Mouse (Mus musculus) midbrain, embryonic 13.5 days (tissue): ENCODE data around the gene Stk11. TPM values are rescaled to one million over a fixed set of nuclear protein-coding genes. Genes with fewer than 3 reads are reported as not detected.
"Not testable (repeated sequence)": the region's sequence is repeated elsewhere in the genome, so short reads cannot be mapped to it uniquely, and the experiment has no call there.

Experiments used
- ATAC-seq: fragments of 200-750 bp; cut with Nextera tagmentation; 2 replicates; pipeline ENCODE4 v1.8.0; 2017; ENCODE audit warnings: mild to moderate bottlenecking, moderate TSS enrichment, moderate library complexity
- H3K27ac ChIP-seq: fragments of 300-500 bp; sonication (generic); 2 replicates; pipeline ENCODE4 v1.5.1; 2015; ENCODE audit warnings: inconsistent platforms, mild to moderate bottlenecking, moderate library complexity
- H3K27me3 ChIP-seq: fragments of 300-500 bp; sonication (generic); 2 replicates; pipeline ENCODE4 v1.6.1; 2015; ENCODE audit warnings: mild to moderate bottlenecking, inconsistent platforms
- H3K36me3 ChIP-seq: fragments of 300-500 bp; sonication (generic); 2 replicates; pipeline ENCODE4 v1.6.1; 2015; ENCODE audit warnings: mild to moderate bottlenecking, inconsistent platforms
- H3K4me1 ChIP-seq: fragments of 300-500 bp; sonication (generic); replicated peaks from 2 replicates; pipeline ENCODE4 v1.6.1; 2015; ENCODE audit warnings: inconsistent platforms
- H3K4me2 ChIP-seq: fragments of 300-500 bp; sonication (generic); replicated peaks from 2 replicates; pipeline ENCODE4 v1.6.1; 2015; ENCODE audit warnings: moderate library complexity, mild to moderate bottlenecking, inconsistent platforms
- H3K4me3 ChIP-seq: fragments of 300-500 bp; sonication (generic); replicated peaks from 2 replicates; pipeline ENCODE4 v1.5.1; 2015; ENCODE audit warnings: mild to moderate bottlenecking, inconsistent platforms
- H3K9ac ChIP-seq: fragments of 300-500 bp; sonication (generic); replicated peaks from 2 replicates; pipeline ENCODE4 v1.6.1; 2015; ENCODE audit warnings: mild to moderate bottlenecking, inconsistent platforms
- H3K9me3 ChIP-seq: fragments of 300-500 bp; sonication (generic); 2 replicates; pipeline ENCODE4 v1.6.1; 2016; ENCODE audit warnings: mild to moderate bottlenecking, inconsistent platforms
- WGBS: fragments of 180-500 bp; shearing (Covaris S2); methylation state at CpG from one replicate; pipeline ENCODE4 v1.1.7; 2015; 5-methylcytosine and 5-hydroxymethylcytosine counted together
- polyA plus RNA-seq: library from polyadenylated mRNA; unstranded; fragments of >200 nt; fragmentation: Nextera tagmentation; extraction: Ambion mirVana; gene quantifications from 2 replicates; pipeline ENCODE4 v1.2.1, GENCODE M21; 2015

The Stk11 gene
- polyA plus RNA-seq, 1 experiment from 2014 or later: 20.7 TPM

DNA sequence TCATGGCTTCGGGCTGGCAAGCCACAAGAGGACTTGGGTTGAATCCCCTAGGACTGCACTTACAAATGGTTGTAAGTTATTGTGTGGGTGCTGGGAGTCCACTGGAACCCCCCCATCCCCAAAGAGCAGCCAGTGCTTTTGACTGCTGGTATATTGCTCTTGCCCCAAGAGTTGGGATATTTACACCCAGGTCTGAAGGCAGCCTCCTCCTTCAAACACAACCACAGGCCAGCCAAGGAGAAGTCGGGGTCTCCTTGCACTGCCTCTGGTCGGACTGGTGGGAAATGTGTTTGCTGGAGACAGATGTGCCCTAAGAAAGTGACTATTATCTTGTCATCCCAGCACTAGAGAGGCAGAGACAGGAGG, 46.6 kb downstream of the Stk11 start:
- Histone ChIP-seq H3K9me3 (no peaks in the 10 kb centered on the region), H3K27me3 (peaks cover 4% of the 10 kb centered on the region; the same call in 1 of the 2 replicates), H3K9ac (no peak overlapping the region), H3K4me2 (no peak overlapping the region), H3K36me3 (peaks cover 5% of the 10 kb centered on the region), H3K27ac (0 out of 2 replicates have a peak overlapping the region, but pooled peaks have one; percentile 39), H3K4me1 (peaks cover 72% of the 10 kb centered on the region), H3K4me3 (no peak overlapping the region)
- WGBS: 82% methylated on average over 3 of the region's 3 CpGs
- ATAC-seq: no peak

DNA sequence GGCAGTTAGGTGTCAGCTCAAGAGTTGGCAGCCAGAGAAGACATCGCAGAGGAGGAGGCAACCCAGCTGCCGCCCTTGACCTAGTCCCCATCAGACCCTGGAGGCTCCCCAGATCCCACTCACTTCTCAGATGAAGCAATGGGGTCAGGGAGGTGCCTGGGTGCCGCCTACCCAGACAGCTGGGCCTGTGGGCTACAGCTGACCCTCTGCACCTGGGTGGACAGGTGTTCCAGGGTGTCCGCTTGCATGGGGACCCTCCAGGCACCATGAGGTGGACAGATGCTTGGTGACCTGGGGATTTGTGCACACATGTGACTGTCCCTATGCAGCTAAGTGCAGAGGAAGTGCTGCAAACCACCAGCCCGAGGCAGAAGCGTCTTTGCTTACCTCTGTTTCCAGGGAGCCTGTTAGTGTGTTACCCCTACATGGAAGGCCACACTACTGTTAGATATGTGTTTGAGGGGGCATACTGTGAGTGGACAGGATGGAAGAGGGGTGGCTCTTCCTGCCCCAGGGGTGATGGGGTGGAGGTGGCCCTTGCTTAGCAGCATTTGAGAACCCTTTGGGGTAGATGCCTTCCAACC, 47.2 kb downstream of the Stk11 start:
- Histone ChIP-seq H3K27me3 (peaks cover 4% of the 10 kb centered on the region; the same call in 1 of the 2 replicates), H3K27ac (no peak overlapping the region), H3K4me2 (no peak overlapping the region), H3K4me1 (peaks cover 66% of the 10 kb centered on the region), H3K9me3 (no peaks in the 10 kb centered on the region), H3K36me3 (no peaks in the 10 kb centered on the region), H3K4me3 (no peak overlapping the region), H3K9ac (no peak overlapping the region)
- WGBS: 83% methylated on average over 6 of the region's 6 CpGs
- ATAC-seq: no peak

DNA sequence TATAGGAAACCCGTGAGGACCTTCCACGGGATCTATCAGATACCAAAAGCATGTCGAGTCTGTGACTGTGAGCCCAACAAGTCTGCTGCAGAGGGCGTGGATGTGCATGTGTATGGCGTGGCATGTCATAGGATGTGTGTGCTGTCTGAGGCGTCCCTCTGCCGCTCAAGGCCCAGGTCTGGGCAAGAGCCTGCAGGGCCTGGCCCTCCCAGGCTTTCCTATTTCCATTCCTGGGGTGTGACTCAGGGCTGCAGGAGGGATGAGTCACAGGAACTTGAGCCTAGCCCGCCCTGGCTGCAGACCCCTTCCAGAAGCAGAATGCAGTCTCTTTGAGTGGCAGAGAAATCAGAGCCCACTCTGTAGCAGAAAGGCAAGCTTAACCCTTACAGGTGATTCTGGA, 48.1 kb downstream of the Stk11 start:
- H3K27ac ChIP-seq: no peak overlapping the region
- no peaks in the 10 kb centered on the region for H3K9me3 ChIP-seq
- 81% methylated on average over 8 of the region's 8 CpGs for WGBS
- H3K27me3 ChIP-seq: peaks cover 4% of the 10 kb centered on the region; the same call in 1 of the 2 replicates
- H3K4me1 ChIP-seq: peaks cover 61% of the 10 kb centered on the region
- ATAC-seq: no peak
- H3K36me3 ChIP-seq: no peaks in the 10 kb centered on the region
- 0 out of 2 replicates have a peak overlapping the region, but pooled peaks have one; percentile 79 for H3K4me2 ChIP-seq
- H3K4me3 ChIP-seq: 0 out of 2 replicates have a peak overlapping the region, but pooled peaks have one; percentile 46
- H3K9ac ChIP-seq: 0 out of 2 replicates have a peak overlapping the region, but pooled peaks have one; percentile 73

DNA sequence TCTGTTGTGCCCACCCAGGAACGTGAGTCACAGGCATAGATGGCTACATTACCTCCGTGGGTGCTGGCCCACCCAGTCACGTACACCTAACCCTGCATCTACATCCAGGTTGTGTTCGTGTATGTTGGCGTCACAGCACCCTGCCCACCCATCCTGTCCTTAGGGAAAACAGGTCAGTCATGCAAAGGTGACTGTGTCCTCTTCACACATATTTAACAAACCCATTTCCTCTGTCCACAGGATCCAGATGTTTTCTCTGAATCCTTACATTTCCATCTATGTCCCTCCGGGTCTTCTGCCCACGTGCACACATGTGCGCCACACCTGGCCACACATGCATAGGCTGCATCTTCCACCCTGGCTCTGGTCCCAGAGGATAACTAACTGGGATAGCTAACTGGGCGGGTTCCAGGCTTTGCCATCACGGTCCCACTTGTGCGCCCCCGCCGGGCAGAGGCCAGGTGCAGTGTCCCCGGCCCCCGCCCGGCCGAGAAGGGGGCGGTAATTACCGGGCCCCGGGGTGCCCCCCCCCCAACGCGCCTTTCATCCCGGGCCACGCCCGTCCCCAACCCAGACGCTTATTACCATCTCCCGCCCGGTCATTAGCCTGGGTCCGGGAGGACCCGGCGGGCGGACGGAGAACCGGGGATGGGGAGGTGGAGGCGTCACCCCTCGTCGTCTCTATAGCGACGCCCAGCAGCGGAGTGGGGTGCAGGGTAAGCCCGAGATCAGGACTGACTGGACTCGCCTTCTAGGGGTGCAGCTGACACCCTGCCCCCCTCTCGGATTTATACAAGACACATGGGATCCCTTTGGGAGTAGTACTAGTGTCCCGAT, 48.8 kb downstream of the Stk11 start:
- ATAC-seq: no peak; the same call in 1 of the 2 replicates
- Histone ChIP-seq H3K27me3 (peaks cover 4% of the 10 kb centered on the region; the same call in 1 of the 2 replicates), H3K27ac (peak overlapping the region; percentile 88), H3K4me1 (peaks cover 61% of the 10 kb centered on the region), H3K4me2 (peak overlapping the region; percentile 79), H3K9me3 (no peaks in the 10 kb centered on the region), H3K9ac (peak overlapping the region; percentile 73), H3K4me3 (peak overlapping the region; percentile 46), H3K36me3 (no peaks in the 10 kb centered on the region)
- WGBS: 10% methylated on average over 44 of the region's 44 CpGs

DNA sequence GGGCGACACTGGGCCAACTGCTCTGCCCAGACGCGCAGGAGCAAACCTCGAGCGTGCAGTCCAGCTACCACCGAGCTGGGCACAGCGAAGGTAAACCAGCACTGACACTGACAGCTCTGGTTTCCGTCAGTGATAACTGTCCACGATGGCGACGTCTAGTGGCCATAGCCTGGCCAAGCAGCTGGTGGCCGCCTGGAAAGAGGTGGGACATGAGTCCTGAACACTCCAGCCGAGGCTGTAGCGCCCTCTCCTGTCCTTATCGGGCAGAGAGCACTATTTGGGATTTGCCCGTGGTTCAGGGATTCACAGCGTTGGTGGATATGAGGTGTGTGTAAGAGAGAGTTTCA, 49.4 kb downstream of the Stk11 start:
- Histone ChIP-seq H3K4me2 (peak overlapping the region; percentile 79), H3K9ac (peak overlapping the region; percentile 73), H3K27me3 (peaks cover 4% of the 10 kb centered on the region; the same call in 1 of the 2 replicates), H3K9me3 (no peaks in the 10 kb centered on the region), H3K36me3 (peaks cover 3% of the 10 kb centered on the region), H3K27ac (peak overlapping the region; percentile 88), H3K4me3 (peak overlapping the region; percentile 46), H3K4me1 (peaks cover 64% of the 10 kb centered on the region)
- peak; percentile 47 for ATAC-seq
- 0% methylated on average over 17 of the region's 17 CpGs for WGBS

DNA sequence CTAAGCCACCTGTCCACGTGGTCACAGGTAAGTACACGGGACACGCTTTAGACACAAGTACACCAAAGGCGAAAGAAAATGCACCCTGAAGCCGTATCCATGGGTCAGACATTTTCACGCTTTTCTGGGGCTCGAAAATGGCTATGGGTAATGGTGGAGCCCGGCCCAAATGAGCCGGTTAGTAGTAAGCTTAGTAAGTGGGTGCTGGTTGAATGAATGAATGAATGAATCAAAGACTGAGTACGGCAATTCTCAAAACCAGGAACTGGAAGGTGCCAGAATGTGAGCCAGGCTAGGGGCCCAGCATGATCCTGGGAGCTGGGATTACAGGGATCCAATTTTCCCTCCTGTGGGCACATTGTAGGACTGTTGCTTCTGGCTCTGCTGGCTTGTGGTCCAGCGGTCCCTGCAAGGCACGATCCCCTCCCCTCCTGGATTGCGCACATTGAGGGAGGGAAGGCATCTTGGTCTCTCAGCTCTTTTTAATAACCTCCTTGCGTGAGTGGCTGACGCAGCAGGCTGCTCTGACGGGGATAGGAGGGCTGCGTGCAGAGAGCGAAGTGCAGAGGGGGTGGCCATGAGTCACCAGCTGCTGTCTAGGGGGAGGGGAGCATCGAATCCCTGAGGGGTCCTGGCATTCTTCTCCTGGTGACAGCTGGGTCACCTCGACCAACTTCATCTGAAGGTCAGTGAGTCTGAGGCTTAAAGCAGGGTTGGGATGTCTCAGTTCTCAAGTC, 50.0 kb downstream of the Stk11 start, which contains the start of gene Cirbp:
Cirbp (plus strand) TSS at position 594 of the 737 bp plus-strand sequence.
- peaks cover 64% of the 10 kb centered on the region for H3K4me1 ChIP-seq
- no peaks in the 10 kb centered on the region for H3K9me3 ChIP-seq
- H3K27me3 ChIP-seq: peaks cover 4% of the 10 kb centered on the region; the same call in 1 of the 2 replicates
- H3K4me2 ChIP-seq: peak within 1 kb of the TSS; percentile 86
- ATAC-seq: no peak
- H3K9ac ChIP-seq: peak within 1 kb of the TSS; percentile 100
- H3K4me3 ChIP-seq: peak within 1 kb of the TSS; percentile 93
- peak within 1 kb of the TSS; percentile 91 for H3K27ac ChIP-seq
- 14% methylated on average over 20 of the region's 20 CpGs for WGBS
- peaks cover 9% of the 10 kb centered on the region for H3K36me3 ChIP-seq

DNA sequence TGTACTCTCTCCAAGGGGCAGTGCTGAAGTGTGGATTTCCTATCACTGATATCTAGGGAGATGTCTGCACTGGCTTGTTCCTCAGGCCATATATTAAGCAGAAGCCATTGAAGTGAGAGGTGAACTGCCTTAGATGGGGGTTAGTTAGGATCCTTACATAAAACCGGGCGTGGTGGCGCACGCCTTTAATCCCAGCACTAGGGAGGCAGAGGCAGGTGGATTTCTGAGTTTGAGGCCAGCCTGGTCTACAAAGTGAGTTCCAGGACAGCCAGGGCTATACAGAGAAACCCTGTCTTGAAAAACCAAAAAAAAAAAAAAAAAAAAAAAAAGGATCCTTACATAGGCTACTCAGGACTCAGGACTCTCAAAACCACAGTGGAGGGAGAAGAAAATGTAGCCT, 50.5 kb downstream of the Stk11 start:
- WGBS: 80% methylated on average over 4 of the region's 4 CpGs
- H3K9me3 ChIP-seq, ATAC-seq, H3K27me3 ChIP-seq: not testable (repeated sequence)
- peak overlapping the region; percentile 50 for H3K9ac ChIP-seq
- H3K4me1 ChIP-seq: peaks cover 63% of the 10 kb centered on the region
- H3K4me3 ChIP-seq: peak overlapping the region; percentile 2; the same call in 1 of the 2 replicates
- peak overlapping the region; percentile 91 for H3K27ac ChIP-seq
- peaks cover 15% of the 10 kb centered on the region for H3K36me3 ChIP-seq
- peak overlapping the region; percentile 79 for H3K4me2 ChIP-seq

DNA sequence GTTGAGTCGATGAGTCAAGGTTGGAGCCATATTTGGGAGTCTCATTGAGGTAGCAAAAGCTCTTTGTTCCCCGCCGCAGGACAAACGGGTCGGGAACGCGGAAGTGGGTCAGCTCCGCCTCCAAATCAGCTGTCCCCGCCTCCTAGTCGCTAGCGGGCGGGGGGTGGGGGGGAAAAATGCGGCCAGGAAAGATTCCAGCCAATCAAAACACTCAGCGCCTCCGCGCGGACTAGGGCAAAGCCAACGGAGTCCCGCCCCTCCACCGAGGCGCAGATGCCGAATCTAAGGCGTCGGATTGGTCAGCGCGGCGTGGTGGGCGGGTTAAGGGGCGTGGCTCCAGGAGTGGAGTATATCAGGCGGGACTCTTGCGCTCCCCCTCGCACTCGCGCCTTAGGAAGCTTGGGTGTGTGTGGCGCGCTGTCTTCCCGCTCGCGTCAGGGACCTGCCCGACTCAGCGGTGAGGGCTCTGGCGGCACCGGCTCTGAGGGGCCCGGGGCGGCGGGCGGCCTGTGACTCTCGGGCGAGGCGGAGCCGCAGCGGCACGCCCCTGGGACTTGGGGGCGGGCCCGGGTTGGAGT, 51.9 kb downstream of the Stk11 start:
- H3K27me3 ChIP-seq: peaks cover 4% of the 10 kb centered on the region; the same call in 1 of the 2 replicates
- H3K4me1 ChIP-seq: peaks cover 69% of the 10 kb centered on the region
- peak overlapping the region; percentile 100 for H3K9ac ChIP-seq
- peak overlapping the region; percentile 86 for H3K4me2 ChIP-seq
- peaks cover 28% of the 10 kb centered on the region for H3K36me3 ChIP-seq
- WGBS: under 1% methylated on average over 55 of the region's 55 CpGs
- no peaks in the 10 kb centered on the region for H3K9me3 ChIP-seq
- H3K4me3 ChIP-seq: peak overlapping the region; percentile 93
- peak overlapping the region; percentile 99 for H3K27ac ChIP-seq
- peak; percentile 84 for ATAC-seq

DNA sequence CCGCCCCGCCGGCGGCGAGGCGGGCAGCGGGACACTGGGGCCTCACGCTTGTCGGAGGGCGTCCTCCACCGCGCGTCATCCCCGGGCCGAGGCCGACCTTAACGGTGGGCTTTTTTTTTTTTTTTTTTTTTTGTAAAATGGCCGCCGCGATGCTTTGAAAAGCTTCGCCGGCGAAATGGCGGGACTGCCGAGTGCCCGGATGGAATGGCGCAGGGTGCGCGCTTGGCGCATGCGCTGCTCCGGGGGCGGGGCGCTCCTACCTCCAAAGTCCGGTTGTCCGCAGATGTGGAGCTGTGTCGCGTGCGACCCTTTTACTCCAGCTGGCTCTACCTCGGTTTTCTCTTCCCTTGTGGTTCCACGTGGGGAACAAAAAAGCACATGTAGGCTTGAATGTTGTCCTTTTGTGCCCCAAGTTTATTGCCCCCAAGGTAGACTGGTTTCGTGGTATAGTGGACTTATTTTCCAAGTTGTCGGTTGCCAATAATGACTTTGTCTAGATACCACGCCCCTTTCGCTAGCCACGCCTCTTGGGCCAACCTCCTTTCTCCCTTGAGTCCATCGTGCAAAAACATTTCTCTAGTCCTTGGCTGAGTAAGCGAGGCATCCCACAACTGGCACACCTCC, 52.5 kb downstream of the Stk11 start:
- peak overlapping the region; percentile 93 for H3K4me3 ChIP-seq
- peak; percentile 40 for ATAC-seq
- WGBS: under 1% methylated on average over 45 of the region's 48 CpGs
- H3K27me3 ChIP-seq: peaks cover 4% of the 10 kb centered on the region; the same call in 1 of the 2 replicates
- H3K9me3 ChIP-seq: no peaks in the 10 kb centered on the region
- H3K36me3 ChIP-seq: peaks cover 28% of the 10 kb centered on the region
- peak overlapping the region; percentile 99 for H3K27ac ChIP-seq
- H3K9ac ChIP-seq: peak overlapping the region; percentile 100
- H3K4me1 ChIP-seq: peaks cover 73% of the 10 kb centered on the region
- peak overlapping the region; percentile 86 for H3K4me2 ChIP-seq

DNA sequence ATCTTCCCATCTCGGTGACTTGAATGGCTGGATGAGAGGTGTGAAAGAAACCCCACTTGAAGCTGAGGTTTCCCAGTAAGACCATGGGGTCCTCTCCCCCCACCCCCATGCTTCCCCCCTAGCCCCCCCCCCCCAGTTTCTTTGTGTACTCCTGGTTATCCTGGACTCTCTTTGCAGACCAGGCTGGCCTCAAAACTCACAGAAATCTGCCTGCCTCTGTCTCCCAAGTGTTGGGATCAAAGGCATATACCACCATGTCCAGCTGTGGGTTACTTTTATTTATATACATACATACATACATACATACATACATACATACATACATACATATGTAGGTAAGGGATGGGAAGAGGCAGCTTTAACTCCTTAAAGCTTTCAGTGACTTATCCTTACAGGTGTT, 53.5 kb downstream of the Stk11 start:
- 39% methylated on average over 1 of the region's 1 CpGs for WGBS
- H3K27ac ChIP-seq: peak overlapping the region; percentile 99; the same call in 1 of the 2 replicates

DNA sequence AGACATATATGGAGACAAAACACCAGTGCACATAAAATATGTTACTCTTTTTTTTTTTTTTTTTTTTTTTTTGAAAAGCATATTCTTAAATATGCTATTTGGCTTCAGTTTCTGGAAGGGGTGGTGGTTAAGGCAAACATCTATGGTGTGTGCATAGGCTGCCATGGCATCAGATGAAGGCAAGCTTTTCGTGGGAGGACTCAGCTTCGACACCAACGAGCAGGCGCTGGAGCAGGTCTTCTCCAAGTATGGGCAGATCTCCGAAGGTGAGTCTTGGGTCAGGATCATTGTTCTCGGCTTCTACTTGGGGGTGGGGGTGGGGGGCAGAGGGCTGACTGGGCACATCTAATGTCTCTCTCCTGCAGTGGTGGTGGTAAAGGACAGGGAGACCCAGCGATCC, 54.0 kb downstream of the Stk11 start:
- peak overlapping the region; percentile 86; the same call in 1 of the 2 replicates for H3K4me2 ChIP-seq
- peaks cover 28% of the 10 kb centered on the region for H3K36me3 ChIP-seq
- ATAC-seq: no peak
- H3K27me3 ChIP-seq: no peaks in the 10 kb centered on the region
- H3K9ac ChIP-seq: peak overlapping the region; percentile 100; the same call in 1 of the 2 replicates
- no peaks in the 10 kb centered on the region for H3K9me3 ChIP-seq
- peaks cover 72% of the 10 kb centered on the region for H3K4me1 ChIP-seq
- peak overlapping the region; percentile 93 for H3K4me3 ChIP-seq
- WGBS: 91% methylated on average over 7 of the region's 7 CpGs
- H3K27ac ChIP-seq: no peak overlapping the region

More for the DNA sequence above, 53.5 kb downstream of the Stk11 start:
- H3K9ac ChIP-seq: peak overlapping the region; percentile 100
- peak overlapping the region; percentile 93 for H3K4me3 ChIP-seq
- H3K36me3 ChIP-seq: peaks cover 28% of the 10 kb centered on the region
- ATAC-seq: no peak
- peak overlapping the region; percentile 86 for H3K4me2 ChIP-seq
- H3K27me3 ChIP-seq: no peaks in the 10 kb centered on the region
- peaks cover 75% of the 10 kb centered on the region for H3K4me1 ChIP-seq
- no peaks in the 10 kb centered on the region for H3K9me3 ChIP-seq
